Mouse (Mus musculus): ENCODE measurements around the gene Pm20d1.

The Pm20d1 gene

GRCm38 (mm10) chr1:131797202-131797909 lies at the start of gene Pm20d1:
TSS of gene Pm20d1 (plus strand) at chr1:131797381.
- no peak for DNase-seq

GRCm38 (mm10) chr1:131747761-131748160 lies 49.4 kb upstream of the Pm20d1 start:
- no peak for DNase-seq

GRCm38 (mm10) chr1:131748636-131749035 lies 48.5 kb upstream of the Pm20d1 start:
- no peak for DNase-seq

GRCm38 (mm10) chr1:131749706-131750545 lies 47.3 kb upstream of the Pm20d1 start:
- no peak for DNase-seq

GRCm38 (mm10) chr1:131751181-131751890 lies 45.8 kb upstream of the Pm20d1 start:
- DNase-seq, result no peak

GRCm38 (mm10) chr1:131751891-131752311 lies 45.3 kb upstream of the Pm20d1 start:
- no peak for DNase-seq

GRCm38 (mm10) chr1:131754212-131754829 lies 42.9 kb upstream of the Pm20d1 start:
- DNase-seq, result no peak

GRCm38 (mm10) chr1:131754916-131755315 lies 42.3 kb upstream of the Pm20d1 start:
- no peak for DNase-seq

- no peak for DNase-seq
Observed at GRCm38 (mm10) chr1:131757211-131757610, 40.0 kb upstream of the Pm20d1 start.

- no peak for DNase-seq
Observed at GRCm38 (mm10) chr1:131758796-131759195, 38.4 kb upstream of the Pm20d1 start.

- no peak for DNase-seq
Observed at GRCm38 (mm10) chr1:131759667-131760427, 37.3 kb upstream of the Pm20d1 start.

GRCm38 (mm10) chr1:131760428-131760820 lies 36.8 kb upstream of the Pm20d1 start:
- no peak for DNase-seq

- no peak for DNase-seq
Observed at GRCm38 (mm10) chr1:131761079-131761831, 35.9 kb upstream of the Pm20d1 start.

- peak; percentile 21 for DNase-seq
Observed at GRCm38 (mm10) chr1:131763683-131764082, 33.5 kb upstream of the Pm20d1 start.

- DNase-seq, result no peak
Observed at GRCm38 (mm10) chr1:131764581-131765338, 32.4 kb upstream of the Pm20d1 start.

GRCm38 (mm10) chr1:131765357-131766001 lies 31.7 kb upstream of the Pm20d1 start:
- DNase-seq, result peak; percentile 81

- DNase-seq, result no peak
Observed at GRCm38 (mm10) chr1:131769296-131769695, 27.9 kb upstream of the Pm20d1 start.

- DNase-seq, result no peak
Observed at GRCm38 (mm10) chr1:131770656-131771055, 26.5 kb upstream of the Pm20d1 start.

- no peak for DNase-seq
Observed at GRCm38 (mm10) chr1:131771440-131771839, 25.7 kb upstream of the Pm20d1 start.

GRCm38 (mm10) chr1:131794591-131794990 lies 2.6 kb upstream of the Pm20d1 start:
- no peak for DNase-seq
